Mouse (Mus musculus): ENCODE results near the gene Pex16. TPM values are rescaled to one million over a fixed set of nuclear protein-coding genes. Genes with fewer than 3 reads are reported as not detected.

The Pex16 gene
- polyA plus RNA-seq, 1 experiment from 2014 or later = 20.4 TPM

DNA sequence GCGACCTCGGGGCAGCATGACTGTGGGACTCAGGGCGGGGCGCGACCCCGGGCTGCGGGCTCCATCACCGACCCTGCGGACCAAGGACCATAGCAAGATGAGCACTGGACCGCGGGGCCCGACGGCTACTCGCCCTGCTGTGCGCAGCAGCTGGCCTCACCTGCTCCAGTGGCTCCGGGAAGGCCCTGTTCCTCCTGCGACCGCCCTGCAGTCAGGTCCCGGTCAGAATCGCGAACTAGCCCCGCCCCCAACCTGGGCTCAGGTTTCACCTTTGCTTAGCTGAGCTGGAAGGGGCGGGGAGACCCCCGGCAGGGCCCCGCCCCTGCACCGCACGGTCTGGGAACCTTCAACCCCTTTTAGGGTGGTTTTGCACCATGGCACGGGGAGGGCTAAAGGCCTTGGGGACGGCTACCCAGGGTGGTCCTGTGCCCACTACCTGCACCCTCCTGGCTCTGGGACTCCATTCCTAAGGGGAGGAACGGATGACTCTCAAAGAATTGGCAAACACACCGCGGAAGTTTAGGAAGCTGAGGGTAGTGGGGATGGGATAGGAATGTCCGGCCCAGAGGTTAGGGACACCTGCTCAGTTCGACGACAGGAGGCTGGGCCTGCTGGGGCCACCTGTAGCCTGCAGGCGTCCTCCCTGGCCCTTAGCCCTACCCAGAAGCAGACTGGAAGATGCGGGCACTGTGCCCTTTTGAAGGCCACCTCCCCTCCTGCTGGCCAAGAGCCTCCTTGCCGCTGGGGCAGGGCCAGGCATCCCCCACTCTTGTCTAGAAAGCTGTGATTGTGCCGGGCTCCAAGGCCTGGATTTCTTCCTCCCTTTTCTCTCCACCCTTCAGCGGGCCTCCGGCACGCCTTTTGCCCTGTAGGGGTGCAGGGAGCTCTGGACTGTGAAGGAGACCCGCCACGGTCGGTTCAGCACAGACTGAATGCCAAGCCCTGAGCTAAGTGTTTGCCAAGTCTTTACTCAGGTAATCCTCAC lies 3.4 kb upstream of the Pex16 start:
- Histone ChIP-seq H3K9me3 (no peaks in the 10 kb centered on the region), H3K36me3 (peaks cover 6% of the 10 kb centered on the region), H3K4me3 (peak overlapping the region; percentile 54), H3K4me2 (peak overlapping the region; percentile 91), H3K9ac (peak overlapping the region; percentile 73), H3K27ac (peak overlapping the region; percentile 69; the same call in 1 of the 2 replicates), H3K27me3 (peaks cover 43% of the 10 kb centered on the region), H3K4me1 (peaks cover 49% of the 10 kb centered on the region)
- WGBS = 1% methylated on average over 45 of the region's 45 CpGs
- no peak for ATAC-seq (ENCODE audit: insufficient number of reproducible peaks, insufficient read depth, low FRiP score, low TSS enrichment, low read depth)

DNA sequence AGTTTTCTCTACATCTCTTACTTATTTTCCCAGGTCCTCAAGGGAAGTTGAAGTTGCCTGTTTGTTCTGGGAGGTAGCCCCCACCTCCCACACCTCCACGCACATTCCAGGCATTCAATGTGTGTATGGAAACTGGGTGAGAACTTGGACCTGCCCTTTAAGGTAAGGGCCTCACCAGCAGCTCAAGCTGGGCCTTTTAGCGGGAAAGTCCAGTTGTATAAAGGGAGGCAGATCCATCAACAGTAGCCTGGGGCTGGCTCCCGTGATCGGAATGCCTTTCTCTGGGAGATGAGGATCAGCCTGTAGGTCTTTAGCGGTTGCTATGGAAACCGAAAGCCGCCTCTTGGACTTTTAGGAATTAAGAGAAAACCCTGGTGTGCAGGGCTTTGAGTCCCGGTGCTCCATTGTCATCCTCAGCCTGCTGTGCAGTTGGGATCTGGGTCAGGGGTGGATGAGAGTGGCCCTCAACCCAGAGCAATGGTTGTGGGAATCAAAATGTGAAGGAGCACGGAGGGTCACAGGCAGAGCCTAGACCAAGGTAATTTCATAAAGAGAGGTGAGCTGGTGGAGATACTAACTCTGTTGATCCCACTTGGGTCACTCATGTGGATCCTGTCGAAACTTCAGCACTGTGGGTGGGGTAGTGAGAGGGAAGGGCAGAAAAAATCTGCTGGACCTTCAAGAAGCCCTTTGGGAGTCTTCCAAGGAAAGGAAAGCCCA lies 2.3 kb upstream of the Pex16 start:
- H3K4me1 ChIP-seq = peaks cover 53% of the 10 kb centered on the region
- peak overlapping the region; percentile 91 for H3K4me2 ChIP-seq
- no peaks in the 10 kb centered on the region for H3K9me3 ChIP-seq
- H3K27me3 ChIP-seq = peaks cover 43% of the 10 kb centered on the region
- no peak overlapping the region for H3K9ac ChIP-seq
- 0 out of 2 replicates have a peak, but pooled peaks cover 2% of the 10 kb centered on the region for H3K36me3 ChIP-seq
- WGBS = 14% methylated on average over 10 of the region's 10 CpGs
- no peak for ATAC-seq (ENCODE audit: insufficient number of reproducible peaks, insufficient read depth, low FRiP score, low TSS enrichment, low read depth)
- no peak overlapping the region for H3K4me3 ChIP-seq
- H3K27ac ChIP-seq = peak overlapping the region; percentile 69

DNA sequence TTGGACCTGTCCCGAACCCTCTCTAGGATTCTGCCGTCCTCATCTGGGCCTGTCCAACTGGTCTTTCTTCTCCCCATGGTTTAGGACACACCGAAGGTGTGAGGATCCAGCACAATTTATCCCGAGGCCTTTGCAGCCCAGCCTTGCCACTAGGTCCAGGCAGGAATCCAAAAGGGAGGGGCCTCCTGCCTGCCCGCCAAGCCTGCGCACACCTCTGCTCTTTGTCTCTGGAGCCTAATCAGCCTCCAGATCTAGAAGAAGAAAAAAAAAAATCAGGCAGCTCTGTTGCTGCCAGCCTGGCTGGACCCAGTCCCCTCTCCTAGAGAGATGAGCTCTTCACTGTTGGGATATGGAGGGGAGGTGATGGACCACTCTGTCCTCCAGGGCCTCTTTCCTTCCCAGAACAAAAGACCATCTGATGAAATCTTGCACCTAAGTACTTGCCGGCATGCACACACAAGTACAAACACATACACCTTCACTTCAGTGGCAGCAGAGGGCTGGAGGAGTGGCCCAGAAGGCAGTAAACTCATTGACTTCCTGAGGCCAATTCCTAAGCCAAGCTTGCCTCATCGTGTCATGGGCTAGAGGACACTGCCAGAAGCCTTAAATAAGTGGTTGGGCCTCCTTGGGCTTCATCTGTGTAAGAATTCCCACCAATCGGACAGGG lies 1.6 kb upstream of the Pex16 start:
- H3K9ac ChIP-seq = 0 out of 2 replicates have a peak overlapping the region, but pooled peaks have one; percentile 6
- peaks cover 43% of the 10 kb centered on the region for H3K27me3 ChIP-seq
- peaks cover 53% of the 10 kb centered on the region for H3K4me1 ChIP-seq

DNA sequence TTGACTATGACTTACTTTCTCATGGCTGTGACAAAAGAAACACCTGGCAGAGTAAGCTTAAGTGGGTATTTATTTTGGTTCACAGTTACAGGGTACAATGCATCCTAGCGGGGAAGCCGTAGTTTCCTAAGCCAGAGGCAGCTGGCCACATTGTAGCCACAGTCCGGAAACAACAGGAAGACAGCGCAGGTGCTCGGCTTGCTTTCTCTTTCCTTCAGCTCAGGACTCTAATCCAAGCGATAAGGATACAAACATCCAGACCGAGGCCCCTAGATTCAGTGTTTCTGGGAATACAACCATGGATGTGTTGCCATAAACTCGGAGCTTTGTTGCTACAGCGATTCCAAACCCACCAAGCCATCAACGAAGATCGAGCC lies 1.1 kb upstream of the Pex16 start:
- peak overlapping the region; percentile 87; the same call in 1 of the 2 replicates for H3K4me2 ChIP-seq
- no peaks in the 10 kb centered on the region for H3K9me3 ChIP-seq
- H3K9ac ChIP-seq = no peak overlapping the region
- H3K4me3 ChIP-seq = no peak overlapping the region
- ATAC-seq (ENCODE audit: insufficient number of reproducible peaks, insufficient read depth, low FRiP score, low TSS enrichment, low read depth) = no peak
- peak overlapping the region; percentile 69 for H3K27ac ChIP-seq
- H3K36me3 ChIP-seq = peaks cover 15% of the 10 kb centered on the region
- H3K4me1 ChIP-seq = peaks cover 53% of the 10 kb centered on the region
- 76% methylated on average over 11 of the region's 11 CpGs for WGBS
- H3K27me3 ChIP-seq = peaks cover 43% of the 10 kb centered on the region

More for the DNA sequence above, 1.6 kb upstream of the Pex16 start:
- peak overlapping the region; percentile 12; the same call in 1 of the 2 replicates for H3K4me2 ChIP-seq
- no peak for ATAC-seq (ENCODE audit: insufficient number of reproducible peaks, insufficient read depth, low FRiP score, low TSS enrichment, low read depth)
- H3K36me3 ChIP-seq = 0 out of 2 replicates have a peak, but pooled peaks cover 9% of the 10 kb centered on the region
- H3K27ac ChIP-seq = peak overlapping the region; percentile 69
- no peaks in the 10 kb centered on the region for H3K9me3 ChIP-seq
- WGBS = 37% methylated on average over 9 of the region's 9 CpGs
- no peak overlapping the region for H3K4me3 ChIP-seq

- ATAC-seq (ENCODE audit: insufficient number of reproducible peaks, insufficient read depth, low FRiP score, low TSS enrichment, low read depth) = peak; percentile 89
- peaks cover 50% of the 10 kb centered on the region for H3K4me1 ChIP-seq
- 0% methylated on average over 29 of the region's 29 CpGs for WGBS
Measured at GRCm38 (mm10) chr2:92375099-92375623, 685 bp downstream of the Pex16 start.

GRCm38 (mm10) chr2:92375788-92376187 lies 1.3 kb downstream of the Pex16 start:
- no peaks in the 10 kb centered on the region for H3K9me3 ChIP-seq
- peak overlapping the region; percentile 92 for H3K27ac ChIP-seq
- WGBS = 13% methylated on average over 10 of the region's 10 CpGs
- H3K36me3 ChIP-seq = peaks cover 38% of the 10 kb centered on the region
- ATAC-seq (ENCODE audit: insufficient number of reproducible peaks, insufficient read depth, low FRiP score, low TSS enrichment, low read depth) = no peak
- peaks cover 43% of the 10 kb centered on the region for H3K4me1 ChIP-seq
- H3K9ac ChIP-seq = peak overlapping the region; percentile 82
- peak overlapping the region; percentile 87 for H3K4me2 ChIP-seq
- peaks cover 23% of the 10 kb centered on the region for H3K27me3 ChIP-seq
- peak overlapping the region; percentile 76 for H3K4me3 ChIP-seq

More at GRCm38 (mm10) chr2:92375099-92375623, 685 bp downstream of the Pex16 start:
- H3K27ac ChIP-seq = peak overlapping the region; percentile 92
- peak overlapping the region; percentile 82 for H3K9ac ChIP-seq
- peak overlapping the region; percentile 87 for H3K4me2 ChIP-seq
- H3K36me3 ChIP-seq = peaks cover 32% of the 10 kb centered on the region
- peak overlapping the region; percentile 76 for H3K4me3 ChIP-seq
- H3K9me3 ChIP-seq = no peaks in the 10 kb centered on the region
- H3K27me3 ChIP-seq = peaks cover 29% of the 10 kb centered on the region

DNA sequence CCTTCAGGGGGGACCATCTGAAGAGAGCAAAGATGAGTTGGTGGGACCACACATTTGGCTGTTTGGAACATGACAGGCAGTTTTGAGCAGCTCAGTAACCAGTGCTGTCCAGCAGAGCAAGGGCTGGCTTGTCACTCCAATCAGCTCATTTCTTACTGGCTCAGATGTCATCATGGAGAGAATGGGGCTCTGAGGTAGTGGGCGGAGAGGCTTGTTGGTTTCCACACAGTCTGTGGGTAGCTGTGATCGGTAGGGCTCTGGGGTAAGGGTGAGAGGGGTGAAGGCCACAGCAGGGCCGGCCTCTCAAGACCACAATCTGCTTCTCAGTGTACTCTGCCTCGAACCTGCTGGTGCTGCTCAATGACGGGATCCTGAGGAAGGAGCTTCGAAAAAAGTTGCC lies 1.8 kb downstream of the Pex16 start:
- H3K4me3 ChIP-seq = peak overlapping the region; percentile 76
- no peak overlapping the region for H3K27ac ChIP-seq
- WGBS = 85% methylated on average over 6 of the region's 6 CpGs
- peaks cover 43% of the 10 kb centered on the region for H3K36me3 ChIP-seq
- peak overlapping the region; percentile 82 for H3K9ac ChIP-seq
- peaks cover 38% of the 10 kb centered on the region for H3K4me1 ChIP-seq
- no peak for ATAC-seq (ENCODE audit: insufficient number of reproducible peaks, insufficient read depth, low FRiP score, low TSS enrichment, low read depth)
- no peaks in the 10 kb centered on the region for H3K9me3 ChIP-seq
- peaks cover 18% of the 10 kb centered on the region for H3K27me3 ChIP-seq
- H3K4me2 ChIP-seq = peak overlapping the region; percentile 87

DNA sequence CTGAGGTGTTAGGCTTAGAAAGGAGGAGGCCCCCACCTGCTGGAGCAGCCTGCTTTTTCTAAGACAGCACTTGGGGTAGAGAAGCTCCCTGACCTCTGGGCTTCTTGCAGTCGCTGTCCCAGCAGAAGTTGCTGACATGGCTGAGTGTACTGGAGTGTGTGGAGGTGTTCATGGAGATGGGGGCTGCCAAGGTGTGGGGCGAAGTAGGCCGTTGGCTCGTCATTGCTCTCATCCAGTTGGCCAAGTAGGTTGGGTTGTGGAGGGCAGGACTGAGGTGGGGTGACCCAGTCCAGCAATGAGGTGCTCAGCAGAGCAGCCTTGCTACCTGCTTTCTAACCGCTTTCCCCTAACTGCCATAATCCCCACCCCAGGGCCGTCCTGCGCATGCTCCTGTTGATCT lies 2.8 kb downstream of the Pex16 start:
- H3K9me3 ChIP-seq = no peaks in the 10 kb centered on the region
- H3K36me3 ChIP-seq = peaks cover 54% of the 10 kb centered on the region
- 85% methylated on average over 7 of the region's 7 CpGs for WGBS
- H3K9ac ChIP-seq = no peak overlapping the region
- no peak overlapping the region for H3K27ac ChIP-seq
- no peak overlapping the region for H3K4me3 ChIP-seq
- H3K4me2 ChIP-seq = no peak overlapping the region
- ATAC-seq (ENCODE audit: insufficient number of reproducible peaks, insufficient read depth, low FRiP score, low TSS enrichment, low read depth) = no peak
- peaks cover 8% of the 10 kb centered on the region for H3K27me3 ChIP-seq
- peaks cover 28% of the 10 kb centered on the region for H3K4me1 ChIP-seq

GRCm38 (mm10) chr2:92379783-92380494 lies 5.5 kb downstream of the Pex16 start:
- WGBS = 77% methylated on average over 17 of the region's 17 CpGs
- no peak overlapping the region for H3K27ac ChIP-seq
- H3K4me1 ChIP-seq = peaks cover 9% of the 10 kb centered on the region
- ATAC-seq (ENCODE audit: insufficient number of reproducible peaks, insufficient read depth, low FRiP score, low TSS enrichment, low read depth) = no peak
- no peaks in the 10 kb centered on the region for H3K9me3 ChIP-seq
- H3K4me2 ChIP-seq = no peak overlapping the region
- H3K27me3 ChIP-seq = no peaks in the 10 kb centered on the region
- H3K9ac ChIP-seq = no peak overlapping the region
- peaks cover 80% of the 10 kb centered on the region for H3K36me3 ChIP-seq
- H3K4me3 ChIP-seq = no peak overlapping the region

DNA sequence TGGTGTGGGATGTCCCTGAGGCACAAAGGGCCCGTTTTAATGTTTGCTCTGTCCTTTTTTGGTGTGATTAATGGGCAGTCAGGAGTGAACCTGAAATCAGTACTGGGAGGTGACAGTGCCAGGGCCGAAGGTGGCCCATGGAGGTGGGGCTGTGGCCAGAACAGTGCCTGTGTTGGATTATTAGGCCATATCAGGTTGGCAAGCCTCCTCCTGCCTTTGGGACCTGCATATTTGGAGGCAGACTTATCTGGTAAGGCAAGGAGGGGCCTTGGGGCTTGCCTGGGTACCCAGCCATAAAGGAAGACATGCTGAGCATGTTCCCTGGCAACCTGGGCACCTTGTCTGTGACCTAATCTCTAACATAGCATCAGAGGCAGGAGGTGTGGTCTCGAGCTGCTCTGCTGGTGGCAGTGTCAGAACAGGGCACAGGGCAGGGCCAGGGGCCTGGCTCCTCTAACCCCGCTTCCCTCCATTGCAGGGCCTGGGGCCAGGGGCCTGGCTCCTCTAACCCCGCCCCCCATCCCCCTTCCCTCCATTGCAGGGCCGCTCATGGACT lies 6.1 kb downstream of the Pex16 start:
- Histone ChIP-seq H3K27me3 (no peaks in the 10 kb centered on the region), H3K9me3 (no peaks in the 10 kb centered on the region), H3K36me3 (peaks cover 86% of the 10 kb centered on the region), H3K9ac (no peak overlapping the region), H3K4me3 (no peak overlapping the region), H3K27ac (no peak overlapping the region), H3K4me1 (peaks cover 9% of the 10 kb centered on the region), H3K4me2 (no peak overlapping the region)
- ATAC-seq (ENCODE audit: insufficient number of reproducible peaks, insufficient read depth, low FRiP score, low TSS enrichment, low read depth) = no peak
- WGBS = 66% methylated on average over 6 of the region's 6 CpGs

Data from embryonic facial prominence, embryonic 13.5 days (tissue).